In genomic region chr11:119037780-119038401, GRCm38 (mm10) we compare ENCODE assay signal across 10 mouse cellular contexts. TPM values are rescaled to one million over a fixed set of nuclear protein-coding genes. Genes with fewer than 3 reads are reported as not detected.
DNase-seq lines count a peak whose midpoint lies in the region; ATAC-seq and TF ChIP-seq lines count a peak whose summit lies in the region.
"Had no signal": no experiment of that assay in that cellular context is flagged by ENCODE, and none has a peak within 500 bp of the region (broad histone marks: within the 10 kb centered on the region; RNA-seq: fewer than 3 reads in every experiment).

No protein-coding gene starts in this region.

- no peak for ATAC-seq in heart, embryonic 16.5 days (replicated peaks; ENCODE audit: extremely low read depth, insufficient read depth, low FRiP score)
- ATAC-seq in hindbrain, embryonic 12.5 days (ENCODE audit: low FRiP score): no peak
- ATAC-seq in midbrain, embryonic 13.5 days: no peak
- ATAC-seq in cerebellum, adult (ENCODE audit: insufficient number of reproducible peaks, low FRiP score, low TSS enrichment): no peak

- no peak overlapping the region for H3K27ac ChIP-seq in heart, embryonic 16.5 days (ENCODE audit: low read length)
- H3K27ac ChIP-seq in hindbrain, embryonic 12.5 days: no peak overlapping the region
- no peak overlapping the region for H3K27ac ChIP-seq in midbrain, embryonic 13.5 days

- H3K27me3 ChIP-seq in heart, embryonic 16.5 days (ENCODE audit: control insufficient read depth, insufficient read depth, low read length): peaks cover 51% of the 10 kb centered on the region
- H3K27me3 ChIP-seq in hindbrain, embryonic 12.5 days: peaks cover 75% of the 10 kb centered on the region
- peaks cover 69% of the 10 kb centered on the region for H3K27me3 ChIP-seq in midbrain, embryonic 13.5 days

- no peaks in the 10 kb centered on the region for H3K9me3 ChIP-seq in heart, embryonic 16.5 days (replicated peaks; ENCODE audit: control insufficient read depth, low read length)
- H3K9me3 ChIP-seq in hindbrain, embryonic 12.5 days (replicated peaks): no peaks in the 10 kb centered on the region
- no peaks in the 10 kb centered on the region for H3K9me3 ChIP-seq in midbrain, embryonic 13.5 days
- H3K9me3 ChIP-seq: megakaryocyte, embryonic 14.5 days had no signal

- H3K4me2 ChIP-seq in heart, embryonic 16.5 days (ENCODE audit: low read depth, low read length): peak overlapping the region; percentile 92
- H3K4me2 ChIP-seq in hindbrain, embryonic 12.5 days (replicated peaks): peak overlapping the region; percentile 73
- H3K4me2 ChIP-seq in midbrain, embryonic 13.5 days (replicated peaks): peak overlapping the region; percentile 83

- no peak for TF ChIP-seq POLR2A in brain, embryonic 14.5 days (IDR thresholded peaks at IDR 0.05; ENCODE audit: borderline replicate concordance, extremely low read depth, insufficient read depth, insufficient read length, poor library complexity, severe bottlenecking)

- H3K4me3 ChIP-seq in heart, embryonic 16.5 days (ENCODE audit: low read length): peak overlapping the region; percentile 63
- peak overlapping the region; percentile 40 for H3K4me3 ChIP-seq in hindbrain, embryonic 12.5 days
- peak overlapping the region; percentile 47 for H3K4me3 ChIP-seq in midbrain, embryonic 13.5 days (replicated peaks)

- 41% methylated on average over 18 of the region's 18 CpGs for WGBS in heart, embryonic 16.5 days
- 3% methylated on average over 18 of the region's 18 CpGs for WGBS in hindbrain, embryonic 12.5 days
- WGBS in midbrain, embryonic 13.5 days: 3% methylated on average over 18 of the region's 18 CpGs

- no peak for DNase-seq in heart, adult 18-20 months
- peak; percentile 72 for DNase-seq in brain, embryonic 14.5 days (ENCODE audit: low read depth)
- DNase-seq in yolk sac, embryonic 10.5 days (ENCODE audit: low spot score): no peak
- DNase-seq in adrenal gland, adult 2 months: no peak

- H3K4me1 ChIP-seq in heart, embryonic 16.5 days (ENCODE audit: control insufficient read depth, insufficient read depth, low read length): peaks cover 35% of the 10 kb centered on the region
- H3K4me1 ChIP-seq in hindbrain, embryonic 12.5 days: peaks cover 71% of the 10 kb centered on the region
- H3K4me1 ChIP-seq in midbrain, embryonic 13.5 days (replicated peaks): peaks cover 86% of the 10 kb centered on the region

- peaks cover 7% of the 10 kb centered on the region for H3K36me3 ChIP-seq in heart, embryonic 16.5 days (ENCODE audit: control insufficient read depth, insufficient read depth)
- H3K36me3 ChIP-seq in hindbrain, embryonic 12.5 days: peaks cover 8% of the 10 kb centered on the region; the same call in 1 of the 2 replicates
- H3K36me3 ChIP-seq in midbrain, embryonic 13.5 days: peaks cover 7% of the 10 kb centered on the region

- TF ChIP-seq CTCF in brain, embryonic 14.5 days (IDR thresholded peaks at IDR 0.05; ENCODE audit: borderline replicate concordance, extremely low read depth, insufficient read depth, insufficient read length): no peak

- H3K9ac ChIP-seq in heart, embryonic 16.5 days (ENCODE audit: low read length): peak overlapping the region; percentile 73
- H3K9ac ChIP-seq in hindbrain, embryonic 12.5 days: no peak overlapping the region; the same call in 1 of the 2 replicates
- no peak overlapping the region for H3K9ac ChIP-seq in midbrain, embryonic 13.5 days (replicated peaks)

RNA-seq across cellular contexts. Expression of gene Cbx8, which starts 2.9 kb away (rescaled TPM):
- polyA plus RNA-seq in heart, embryonic 16.5 days (2015; fragmentation: Nextera tagmentation; extraction: Ambion mirVana): 7.0 and 7.5 TPM in 2 replicates
- total RNA-seq in heart, adult 18-20 months (2021): 1 to 10 TPM; 3.1 to 4.0 TPM
- polyA plus RNA-seq in brain, embryonic 14.5 days (2012; rRNA removed): 6.5 and 10.4 TPM in 2 replicates
- polyA plus RNA-seq in hindbrain, embryonic 12.5 days (2016; fragmentation: Nextera tagmentation; extraction: Ambion mirVana): 9.9 and 11.6 TPM in 2 replicates
- polyA plus RNA-seq in midbrain, embryonic 13.5 days (2015; fragmentation: Nextera tagmentation; extraction: Ambion mirVana): 9.8 and 15.2 TPM in 2 replicates
- total RNA-seq in adrenal gland, adult 2 months (2021): 10 to 100 TPM; 16.3 to 22.9 TPM
- 11.3 and 12.2 TPM in 2 replicates for polyA plus RNA-seq in adrenal gland, adult 2 months (2012; rRNA removed)

RNA-seq across cellular contexts. Expression of gene Cbx2, which starts 15.1 kb away (rescaled TPM):
- 15.0 and 15.3 TPM in 2 replicates for polyA plus RNA-seq in heart, embryonic 16.5 days (2015; fragmentation: Nextera tagmentation; extraction: Ambion mirVana)
- 1 to 10 TPM; 1.5 to 2.6 TPM for total RNA-seq in heart, adult 18-20 months (2021)
- 30.0 and 40.1 TPM in 2 replicates for polyA plus RNA-seq in brain, embryonic 14.5 days (2012; rRNA removed)
- 60.5 and 62.5 TPM in 2 replicates for polyA plus RNA-seq in hindbrain, embryonic 12.5 days (2016; fragmentation: Nextera tagmentation; extraction: Ambion mirVana)
- polyA plus RNA-seq in midbrain, embryonic 13.5 days (2015; fragmentation: Nextera tagmentation; extraction: Ambion mirVana): 34.7 and 35.5 TPM in 2 replicates
- 1 to 10 TPM; 5.1 to 5.3 TPM for total RNA-seq in adrenal gland, adult 2 months (2021)
- polyA plus RNA-seq in adrenal gland, adult 2 months (2012; rRNA removed): 2.7 and 2.9 TPM in 2 replicates

RNA-seq across cellular contexts. Expression of gene Cbx4, which starts 48.1 kb away (rescaled TPM):
- polyA plus RNA-seq in heart, embryonic 16.5 days (2015; fragmentation: Nextera tagmentation; extraction: Ambion mirVana): 11.5 and 12.6 TPM in 2 replicates
- 1 to 10 TPM; 6.5 to 7.2 TPM for total RNA-seq in heart, adult 18-20 months (2021)
- 30.0 and 34.7 TPM in 2 replicates for polyA plus RNA-seq in brain, embryonic 14.5 days (2012; rRNA removed)
- 13.2 and 15.0 TPM in 2 replicates for polyA plus RNA-seq in hindbrain, embryonic 12.5 days (2016; fragmentation: Nextera tagmentation; extraction: Ambion mirVana)
- polyA plus RNA-seq in midbrain, embryonic 13.5 days (2015; fragmentation: Nextera tagmentation; extraction: Ambion mirVana): 14.1 and 16.3 TPM in 2 replicates
- 100 to 1,000 TPM; 144 to 197 TPM for total RNA-seq in adrenal gland, adult 2 months (2021)
- 89.0 and 127 TPM in 2 replicates for polyA plus RNA-seq in adrenal gland, adult 2 months (2012; rRNA removed)

RNA-seq across cellular contexts. Expression of gene Enpp7, which starts 49.9 kb away (rescaled TPM):
- polyA plus RNA-seq in heart, embryonic 16.5 days (2015; fragmentation: Nextera tagmentation; extraction: Ambion mirVana): 0.12 TPM in 1 of 2 replicates, not detected in the other
- not detected for total RNA-seq in heart, adult 18-20 months (2021)
- 0.07 TPM in 1 of 2 replicates, not detected in the other for polyA plus RNA-seq in brain, embryonic 14.5 days (2012; rRNA removed)
- not detected in 2 replicates for polyA plus RNA-seq in hindbrain, embryonic 12.5 days (2016; fragmentation: Nextera tagmentation; extraction: Ambion mirVana)
- polyA plus RNA-seq in midbrain, embryonic 13.5 days (2015; fragmentation: Nextera tagmentation; extraction: Ambion mirVana): not detected in 2 replicates
- not detected for total RNA-seq in adrenal gland, adult 2 months (2021)
- polyA plus RNA-seq in adrenal gland, adult 2 months (2012; rRNA removed): not detected in 2 replicates
- total RNA-seq: MEL had no signal
